Mouse (Mus musculus) adrenal gland (tissue): Measurements from ENCODE around the gene Pitpnc1.

Experiments used
- intact Hi-C: fragments of 180-260 bp; cut with DNase I; formaldehyde crosslinking; loops from one replicate; pipeline ENCODE4 v1.15.1; 2025

Pitpnc1 gene

DNA sequence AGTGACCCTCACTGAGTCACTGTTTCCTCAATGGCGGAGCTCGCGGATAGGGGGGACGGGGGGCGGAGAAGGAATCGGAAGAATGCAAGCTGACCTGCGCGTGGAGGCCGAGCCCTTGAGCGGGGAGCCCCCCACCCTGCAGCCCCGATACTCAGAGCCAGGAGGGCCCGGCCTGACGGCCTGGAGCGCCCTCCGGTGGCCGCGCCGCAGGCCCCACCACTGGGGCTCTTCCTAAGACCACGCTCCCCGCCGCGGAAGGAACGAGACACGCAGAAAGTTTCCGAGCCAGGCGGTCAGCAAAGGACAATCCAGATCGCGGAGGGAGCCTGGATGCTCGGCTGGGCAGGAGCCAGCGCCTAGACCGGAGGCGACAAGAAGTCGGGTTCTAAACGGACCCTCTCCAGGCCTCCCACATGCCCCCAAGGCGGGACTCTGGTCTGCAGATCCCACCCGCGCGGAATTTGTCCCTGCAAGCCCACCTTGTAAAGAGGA is 1.4 kb downstream of the Pitpnc1 start:
- intact Hi-C loops: loop anchor here (5.0 kb wide), 1 partner anchor 192 kb away; no protein-coding TSS in a partner anchor

DNA sequence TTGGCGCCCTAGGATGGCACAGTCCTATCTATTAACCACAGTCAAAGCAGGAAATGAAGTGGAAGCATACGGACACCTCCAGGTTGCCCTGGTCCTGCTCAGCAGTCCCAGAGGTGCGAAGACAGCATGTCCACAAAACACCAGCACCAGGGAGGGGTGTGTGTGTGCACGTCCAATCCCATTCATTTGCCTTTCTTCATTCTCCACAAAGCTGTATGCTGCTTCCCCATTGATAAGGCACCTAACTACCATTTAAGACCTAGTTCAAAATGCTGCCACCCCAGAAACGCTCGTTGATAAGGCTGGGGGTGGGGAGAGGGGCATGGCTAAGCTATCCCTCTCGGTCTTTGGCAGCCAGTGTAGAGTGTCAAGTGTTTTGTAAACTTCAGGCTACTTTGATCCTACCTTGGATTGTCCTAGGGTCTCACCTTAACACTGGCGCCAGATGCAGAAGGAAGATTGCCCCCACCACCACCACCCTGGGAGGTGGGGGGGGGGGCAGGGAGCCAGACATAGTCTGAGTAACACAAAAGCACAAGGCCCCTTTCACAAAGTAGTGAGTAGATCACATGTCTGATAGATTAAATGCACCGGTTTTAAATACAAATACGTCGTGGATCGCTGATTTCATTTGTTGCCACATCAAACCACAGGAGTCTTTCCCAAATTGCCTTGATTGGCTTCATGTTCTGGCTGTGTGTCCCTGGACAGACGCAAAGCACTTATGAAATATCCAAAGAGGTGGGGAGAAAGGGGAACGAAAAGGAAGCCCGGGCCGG is 2.1 kb downstream of the Pitpnc1 start:
- intact Hi-C loops: loop anchor here (5.0 kb wide), 1 partner anchor 191 kb away; no protein-coding TSS in a partner anchor

DNA sequence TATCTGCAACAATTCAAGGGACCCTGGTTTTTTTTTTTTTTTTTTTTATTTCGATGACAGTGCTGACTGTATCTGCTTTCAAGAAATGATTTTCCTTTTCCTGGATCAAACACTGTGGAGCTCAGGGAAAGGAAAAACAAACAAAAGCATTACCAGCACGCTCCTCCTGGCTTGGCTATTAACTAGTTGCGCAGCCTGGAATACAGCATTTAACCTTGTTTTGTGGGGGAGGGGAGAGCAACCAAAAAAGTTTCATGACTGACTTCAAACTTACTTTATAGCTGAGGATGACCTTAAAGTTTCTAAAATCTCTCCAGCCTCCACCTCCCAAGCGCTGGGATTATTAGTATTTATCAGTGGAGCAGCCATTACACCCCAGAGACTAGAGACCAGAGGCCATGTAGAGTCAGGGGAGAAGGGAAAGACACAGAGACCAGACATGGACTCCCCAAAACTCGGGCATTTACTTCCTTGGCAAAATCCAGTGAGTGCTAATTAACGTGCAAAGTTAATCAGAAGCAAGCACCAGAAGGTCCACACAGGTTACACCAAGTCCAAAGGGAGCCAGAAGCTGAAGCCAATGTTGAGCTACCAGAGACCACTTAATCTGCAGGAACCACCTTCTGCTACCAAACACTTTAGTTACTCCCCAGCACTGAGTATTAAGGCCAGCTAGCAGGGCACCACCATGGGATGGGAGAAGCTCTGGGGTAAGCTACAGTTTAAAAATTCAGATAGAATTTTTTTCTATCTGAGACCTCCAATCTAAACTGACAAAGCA is 3.7 kb downstream of the Pitpnc1 start:
- intact Hi-C loops: loop anchor here (5.0 kb wide), 1 partner anchor 190 kb away; no protein-coding TSS in a partner anchor

DNA sequence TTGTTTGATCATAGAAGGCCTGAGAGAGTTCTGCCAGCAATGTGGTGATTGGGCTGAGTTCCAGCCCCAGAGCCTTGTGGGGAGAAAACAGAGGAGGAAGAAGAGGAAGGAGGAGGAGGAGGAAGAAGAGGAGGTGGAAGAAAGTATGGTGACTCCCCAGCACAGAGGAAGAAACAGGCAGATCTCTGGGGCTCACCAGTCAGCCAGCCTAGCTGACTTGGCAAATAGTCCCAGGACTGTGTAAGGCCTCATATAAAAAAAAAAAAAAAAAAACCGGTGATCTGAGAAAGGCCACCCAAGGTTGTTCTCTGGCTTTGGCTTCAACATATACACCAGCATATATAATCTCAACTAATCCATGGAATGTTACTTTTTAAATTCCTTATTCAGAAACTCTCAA is 4.5 kb downstream of the Pitpnc1 start:
- intact Hi-C loops: loop anchor here (5.0 kb wide), 1 partner anchor 189 kb away; no protein-coding TSS in a partner anchor

DNA sequence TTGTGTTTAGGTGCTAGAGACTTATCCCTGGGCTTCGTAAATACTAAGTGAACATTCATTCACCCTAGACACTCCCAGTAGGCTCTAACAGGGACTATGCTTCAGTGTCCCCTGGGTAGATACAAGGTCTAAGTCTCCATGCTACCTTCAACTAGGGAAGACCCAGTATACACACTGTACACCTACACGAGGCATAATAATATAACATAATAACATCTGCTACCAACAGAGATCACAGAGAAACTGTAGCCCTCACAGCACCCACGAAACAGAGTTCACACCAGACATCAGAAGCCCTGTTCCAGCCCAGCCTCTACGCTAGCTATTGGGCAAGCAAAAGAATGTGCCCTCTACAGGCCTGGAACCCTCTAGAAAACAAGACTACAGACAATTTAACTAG is 5.5 kb downstream of the Pitpnc1 start:
- intact Hi-C loops: loop anchor here (5.0 kb wide), 1 partner anchor 188 kb away; no protein-coding TSS in a partner anchor

DNA sequence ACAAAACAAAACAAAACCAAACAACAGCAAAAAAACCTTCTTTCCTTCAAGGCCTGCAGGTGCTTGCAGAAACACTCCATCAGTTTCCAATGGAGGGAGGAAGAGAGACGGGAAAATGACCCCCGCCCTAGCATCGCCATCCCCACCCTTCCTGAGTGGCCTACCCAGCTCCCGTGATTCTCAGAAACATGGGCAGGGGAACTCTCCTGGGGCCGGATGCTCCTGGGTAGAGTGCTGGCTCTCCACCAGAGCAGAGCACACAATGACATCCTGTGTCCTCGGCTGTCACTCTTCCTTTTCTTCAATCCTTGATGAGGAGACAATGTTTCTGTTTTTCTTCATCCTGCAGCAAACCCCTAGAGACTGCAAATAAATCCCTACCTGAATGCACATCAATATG is 6.4 kb downstream of the Pitpnc1 start:
- intact Hi-C loops: no loop called here

DNA sequence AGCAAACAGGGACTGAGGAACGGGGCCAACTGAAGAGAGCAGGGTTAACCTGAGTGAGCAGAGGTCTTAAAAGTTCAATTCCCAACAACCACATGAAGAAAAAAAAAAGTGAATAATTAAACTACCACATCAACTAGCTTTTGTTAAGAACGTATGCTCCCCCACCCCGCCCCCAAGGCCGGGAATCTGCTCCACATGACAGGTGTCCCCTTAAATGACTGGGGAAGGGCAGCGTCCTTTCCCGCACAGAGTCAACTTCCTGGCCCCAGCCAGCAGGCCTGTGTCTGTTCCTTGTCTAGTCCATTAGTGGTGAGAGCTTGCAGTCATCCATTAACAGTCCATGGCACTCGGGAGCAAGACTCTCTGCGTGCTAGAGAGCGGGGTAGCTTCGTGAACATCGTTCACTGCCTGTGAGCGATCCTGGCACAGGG is 7.2 kb downstream of the Pitpnc1 start:
- intact Hi-C loops: no loop called here

DNA sequence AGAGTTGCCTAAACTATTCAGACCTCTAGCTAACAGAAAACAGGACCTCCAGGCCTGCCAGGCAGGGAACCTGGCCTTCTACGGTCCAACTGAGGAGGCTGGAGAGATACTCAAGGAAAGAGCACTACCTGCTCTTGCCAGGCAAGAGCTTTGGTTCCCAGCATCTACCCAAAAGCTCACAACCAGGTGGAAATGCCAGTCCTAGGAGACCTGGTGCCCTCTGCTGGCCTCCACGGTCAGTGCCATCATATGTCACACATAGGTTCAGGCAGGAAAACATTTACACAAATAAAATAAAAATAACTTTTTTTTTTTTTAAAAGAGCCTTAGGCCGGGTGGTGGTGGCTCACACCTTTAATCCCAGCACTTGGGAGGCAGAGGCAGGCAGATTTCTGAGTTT is 8.0 kb downstream of the Pitpnc1 start:
- intact Hi-C loops: no loop called here

DNA sequence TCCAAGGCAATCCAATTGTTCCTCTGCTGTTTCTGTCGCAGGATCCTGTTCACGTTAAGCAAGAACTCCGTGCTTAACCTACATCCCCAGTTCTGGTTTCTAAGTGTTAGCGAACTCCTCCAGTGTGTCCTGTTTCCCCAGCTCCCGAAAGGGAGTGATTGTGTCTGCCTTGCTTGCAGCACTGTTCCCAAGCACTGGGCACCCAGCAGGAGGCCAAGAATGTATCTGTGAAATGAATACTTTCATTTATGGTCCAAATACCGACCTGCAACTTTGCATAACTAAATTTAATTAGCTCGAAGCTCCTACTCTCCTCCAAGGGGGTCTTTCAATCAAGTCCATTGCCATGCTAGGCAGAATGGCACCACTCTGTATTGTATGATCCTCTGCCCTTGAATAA is 10.7 kb downstream of the Pitpnc1 start:
- intact Hi-C loops: no loop called here

DNA sequence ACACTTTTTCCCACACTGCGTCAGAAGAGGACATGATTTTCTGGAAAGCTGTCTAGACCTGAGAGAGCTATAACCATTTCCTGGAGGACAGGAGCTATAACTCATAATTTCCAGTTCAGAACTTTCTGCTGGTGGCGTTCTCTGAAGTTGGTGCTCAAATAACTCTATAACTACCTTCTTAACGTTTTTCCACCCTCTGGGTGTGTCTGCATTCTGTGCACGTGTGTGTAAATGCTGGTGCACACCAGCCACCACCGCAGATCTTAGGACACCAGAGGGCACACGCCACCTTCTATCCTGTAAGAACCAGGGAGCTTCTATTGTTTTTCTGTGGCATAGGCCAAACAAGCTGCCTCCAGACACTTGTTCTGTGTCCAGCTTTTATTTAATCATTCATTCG is 11.5 kb downstream of the Pitpnc1 start:
- intact Hi-C loops: no loop called here

DNA sequence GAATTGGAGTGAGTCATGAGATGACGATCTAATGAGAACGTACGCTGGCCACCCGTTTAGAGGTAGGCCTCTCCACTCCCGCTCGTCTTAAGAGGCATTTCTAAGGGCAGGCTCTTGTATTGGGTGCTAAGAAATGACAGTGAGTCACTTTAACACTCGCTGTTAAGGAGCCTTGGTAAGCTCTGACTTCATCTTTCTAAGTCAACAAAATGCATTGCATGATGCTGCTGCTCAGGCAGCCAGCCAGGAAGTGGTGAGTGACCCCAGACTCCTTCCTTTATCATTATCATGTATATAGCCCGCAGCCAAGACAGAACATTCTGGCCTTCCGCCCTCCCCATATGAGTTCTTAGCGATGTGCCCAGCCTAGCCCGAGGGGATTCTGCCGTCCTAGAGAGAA is 12.2 kb downstream of the Pitpnc1 start:
- intact Hi-C loops: no loop called here

DNA sequence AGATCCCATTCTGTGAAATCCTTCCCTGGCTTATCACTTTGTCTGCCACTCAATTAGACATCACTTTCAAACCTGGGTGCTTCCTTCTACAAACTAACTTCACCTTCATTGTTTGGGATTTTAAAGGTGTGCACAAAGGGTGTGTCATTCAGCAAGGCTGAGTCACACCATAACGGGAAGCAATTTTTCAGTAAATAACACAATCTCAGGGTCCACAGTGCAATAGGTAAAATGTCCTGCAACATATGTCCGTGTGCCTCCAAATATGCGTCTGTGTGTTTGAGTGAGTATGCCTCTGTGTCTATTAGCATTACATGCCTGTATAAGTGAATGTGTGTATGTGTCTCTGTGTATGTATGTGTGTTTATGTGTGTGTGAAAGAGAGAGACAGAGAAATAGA is 13.2 kb downstream of the Pitpnc1 start:
- intact Hi-C loops: no loop called here

DNA sequence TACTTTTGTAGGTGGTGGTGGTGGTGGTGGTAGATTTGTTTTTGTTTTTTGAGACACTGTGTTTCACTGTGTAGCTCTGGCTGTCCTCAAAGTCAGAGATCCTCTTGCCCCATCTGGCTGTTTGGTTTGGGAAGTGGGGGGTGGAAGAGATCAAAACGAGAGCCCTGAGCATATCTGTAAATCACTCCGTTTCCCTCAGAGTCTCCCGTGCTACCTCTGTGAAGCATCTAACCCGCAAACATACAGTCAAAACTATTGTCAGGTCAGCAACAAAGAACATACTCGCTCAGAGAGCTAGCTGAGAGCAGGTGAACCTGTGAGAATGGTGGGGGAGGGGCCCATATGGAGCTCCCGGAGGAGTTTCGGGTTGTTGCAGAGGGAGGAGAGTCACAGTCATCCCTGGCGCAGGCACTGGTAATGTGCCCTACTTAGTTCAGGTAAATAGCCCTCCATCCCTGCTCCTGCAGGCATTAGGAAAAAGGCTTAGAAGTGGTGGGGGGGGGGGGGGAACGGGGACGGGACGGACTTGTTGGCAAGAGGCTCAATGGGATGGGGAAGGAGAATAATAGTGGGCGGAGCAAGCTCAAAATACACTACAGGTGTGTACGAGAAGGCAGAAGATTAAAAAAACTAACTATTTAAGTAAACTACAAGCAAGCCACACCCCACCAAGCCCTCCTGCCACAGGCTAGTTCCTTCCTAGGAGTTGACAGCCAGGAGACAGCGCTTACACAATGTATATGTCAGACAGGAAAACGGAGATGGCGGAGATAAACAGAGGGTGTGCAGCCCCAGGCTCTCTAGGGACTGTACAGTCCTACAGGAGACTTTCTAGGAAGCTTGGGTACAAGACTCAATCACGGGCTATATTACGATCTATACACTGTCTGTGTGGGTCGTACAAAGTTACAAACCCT is 15.7 kb downstream of the Pitpnc1 start:
- intact Hi-C loops: no loop called here

DNA sequence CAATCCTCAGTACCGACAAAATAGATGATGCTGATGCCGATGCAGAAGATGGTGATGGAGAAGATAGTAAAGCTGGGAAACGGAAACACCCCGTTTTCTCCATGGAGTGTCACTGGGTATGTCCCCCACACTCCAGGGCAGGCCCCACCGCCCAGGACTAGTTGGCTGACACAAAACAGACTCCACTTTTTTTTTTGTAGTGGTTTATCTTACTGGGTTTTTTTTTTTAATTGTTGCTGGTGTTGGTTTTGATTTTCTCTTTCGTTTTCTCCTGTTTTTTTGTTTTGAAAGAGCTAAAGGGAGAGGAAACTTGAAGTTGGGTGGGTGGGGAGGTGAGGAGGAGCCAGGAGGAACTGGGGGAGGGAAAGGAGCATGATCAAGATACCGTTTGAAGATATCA is 18.4 kb downstream of the Pitpnc1 start:
- intact Hi-C loops: no loop called here

DNA sequence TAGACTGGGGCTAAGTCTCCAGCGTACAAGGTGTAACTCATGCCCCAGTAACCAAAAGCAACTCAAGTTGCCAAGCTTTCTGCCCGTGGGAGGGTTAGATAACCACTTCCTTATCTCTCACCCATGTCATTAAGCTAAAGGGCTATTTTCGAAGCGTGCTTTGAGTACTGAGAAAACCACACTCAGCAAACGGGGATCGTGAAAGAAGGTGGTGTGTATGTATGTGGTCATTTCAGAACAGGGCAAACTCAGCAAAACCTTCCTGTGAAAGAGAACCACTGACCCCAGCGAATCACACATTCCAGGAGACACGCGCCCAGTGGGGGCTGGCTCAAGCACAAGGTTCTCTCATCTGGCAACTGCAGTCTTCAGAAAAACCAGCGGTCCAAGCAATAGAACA is 19.4 kb downstream of the Pitpnc1 start:
- intact Hi-C loops: no loop called here

DNA sequence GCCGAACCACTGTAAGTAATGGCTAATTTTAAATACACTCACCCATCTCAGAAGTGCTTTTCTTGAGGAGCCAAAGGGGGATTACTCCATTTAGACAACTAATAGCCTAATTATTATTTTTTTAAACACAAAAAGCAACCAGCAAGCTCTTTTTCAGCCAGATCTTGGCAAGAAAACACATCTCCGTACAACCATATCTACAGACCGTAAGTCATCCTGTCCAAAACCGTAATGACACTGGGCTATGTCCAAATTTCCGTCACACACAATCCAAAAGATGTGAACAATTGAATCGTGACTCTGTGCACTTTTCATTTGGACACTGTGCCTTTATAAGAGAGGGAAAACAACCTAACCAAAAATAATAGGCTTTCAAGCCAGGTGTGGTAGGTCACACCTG is 20.4 kb downstream of the Pitpnc1 start:
- intact Hi-C loops: no loop called here

DNA sequence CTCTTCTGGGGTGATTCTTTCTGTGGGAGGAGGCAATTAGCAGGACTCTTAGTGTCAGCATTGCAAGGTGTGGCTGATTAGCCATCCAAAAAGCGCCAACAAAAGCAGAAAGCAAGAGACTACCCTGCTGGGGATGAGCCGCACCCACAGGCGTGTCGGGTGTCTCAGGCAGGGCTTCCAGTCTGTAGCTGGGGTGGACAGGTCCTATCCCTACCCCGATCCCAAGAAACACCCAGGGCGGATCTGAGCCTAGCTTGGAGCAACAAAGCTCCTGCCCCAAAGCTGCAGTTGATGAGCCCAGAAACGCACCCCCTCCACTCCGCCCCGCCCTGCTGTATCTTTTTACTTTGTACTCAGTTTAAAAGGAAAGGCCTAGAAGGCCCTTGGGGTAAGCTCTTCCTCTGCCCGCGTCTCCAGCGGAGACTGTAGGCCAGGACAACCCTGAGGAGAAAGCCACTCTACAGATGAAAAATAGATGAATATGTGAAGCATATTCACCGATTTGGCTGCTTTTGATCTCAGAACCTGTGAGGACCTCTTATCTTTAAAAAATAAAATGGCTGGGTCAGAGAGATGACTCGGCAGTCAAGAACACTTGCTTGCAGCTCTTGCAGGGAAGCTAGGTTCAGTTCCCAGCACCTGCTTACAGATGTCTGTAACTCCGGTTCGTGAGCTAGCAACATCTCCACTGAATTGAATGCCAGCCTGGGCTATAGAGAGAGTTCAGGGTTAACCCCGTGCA is 21.2 kb downstream of the Pitpnc1 start:
- intact Hi-C loops: no loop called here

DNA sequence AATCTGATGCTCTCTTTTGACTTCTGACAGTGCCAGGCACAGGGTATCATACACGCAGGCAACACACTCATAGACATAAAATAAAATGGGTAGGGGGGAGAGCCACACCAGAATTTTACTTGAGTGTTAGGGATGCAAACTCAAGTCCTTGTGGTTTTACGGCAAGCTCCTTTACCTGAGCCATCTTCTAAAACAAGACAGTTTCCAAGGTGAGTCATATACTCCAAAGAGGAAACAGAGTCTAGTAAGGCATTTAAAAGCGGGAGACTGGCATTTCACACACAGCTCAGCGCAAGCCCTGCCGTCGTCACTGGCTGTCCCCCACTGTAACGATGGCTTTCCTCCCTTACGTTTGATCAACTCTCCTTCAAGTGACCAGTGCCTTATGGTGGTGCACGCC is 22.6 kb downstream of the Pitpnc1 start:
- intact Hi-C loops: no loop called here

DNA sequence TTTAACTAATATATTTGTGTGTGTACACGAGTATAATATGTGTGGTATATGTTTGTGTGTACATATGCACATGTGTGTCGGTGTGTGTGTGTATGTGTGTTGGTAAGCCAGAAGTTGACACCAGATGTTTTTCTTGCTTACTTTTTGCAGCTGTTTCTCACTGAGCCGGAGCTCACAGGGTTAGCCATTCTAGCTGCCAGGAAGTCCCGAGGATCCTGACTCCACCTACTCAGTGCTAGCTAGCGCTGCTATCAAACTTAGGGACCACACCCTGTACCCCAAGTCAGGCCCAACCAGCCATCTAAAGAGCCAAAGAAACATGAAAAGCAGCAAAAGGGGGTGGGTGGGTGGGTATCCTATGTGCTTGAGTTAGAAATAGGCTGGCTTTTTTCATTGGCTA is 23.1 kb downstream of the Pitpnc1 start:
- intact Hi-C loops: no loop called here

DNA sequence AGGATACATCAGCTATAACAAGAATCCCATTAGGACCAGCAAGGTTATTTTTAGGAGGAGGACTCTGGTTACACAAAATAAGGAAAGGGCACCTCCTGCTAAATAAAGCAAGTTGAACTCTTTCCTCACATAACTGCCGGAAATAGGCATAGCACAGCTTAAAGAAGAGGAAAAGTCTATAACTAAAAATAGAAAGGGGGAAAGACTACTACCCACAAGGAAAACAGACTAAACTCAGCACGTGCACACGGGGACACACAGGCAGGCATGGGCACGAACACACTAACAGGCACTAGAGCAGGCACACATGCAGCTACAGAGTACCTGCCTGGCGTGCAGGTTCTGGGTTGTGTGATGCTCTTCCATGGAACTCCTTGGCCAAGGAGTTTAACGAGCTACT is 23.8 kb downstream of the Pitpnc1 start:
- intact Hi-C loops: no loop called here

DNA sequence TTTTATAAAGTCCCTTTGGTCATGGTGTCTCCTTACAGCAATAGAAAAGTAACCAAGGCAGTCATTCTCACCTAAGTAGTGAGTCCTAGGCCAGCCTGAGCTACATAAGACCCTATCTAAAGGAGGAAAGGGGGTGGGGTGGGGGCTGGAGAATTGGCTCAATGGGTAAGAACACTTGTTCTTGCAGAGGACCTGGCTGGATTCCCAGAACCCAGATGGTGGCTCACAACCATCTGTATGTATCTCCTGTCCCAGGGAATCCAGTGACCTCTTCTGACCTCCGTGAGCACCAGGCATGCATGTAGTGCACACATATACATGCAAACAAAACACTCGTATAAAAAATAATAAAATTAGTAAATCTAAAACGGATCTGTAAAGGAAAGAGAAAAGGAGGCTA is 24.8 kb downstream of the Pitpnc1 start:
- intact Hi-C loops: no loop called here
